Mouse (Mus musculus) embryonic fibroblast, embryonic 13.5 days (primary cell): ENCODE measurements around the gene Leap2.

ENCODE experiments used
- CTCF ChIP-seq: IDR thresholded peaks from 2 replicates; pipeline ENCODE4 v1.5.1; 2011; ENCODE audit warnings: mild to moderate bottlenecking, control low read depth, low read length, moderate library complexity, borderline replicate concordance; ENCODE audit not compliant: insufficient read depth
- POLR2A ChIP-seq: IDR thresholded peaks from 2 replicates; pipeline ENCODE4 v1.6.1; 2011; ENCODE audit warnings: low read depth, mild to moderate bottlenecking, control low read depth, low read length, moderate library complexity

- TF ChIP-seq CTCF (no peak), POLR2A (no peak)
Measured at GRCm38 (mm10) chr11:53453031-53453430, 30.1 kb upstream of the Leap2 start.
